Mouse (Mus musculus): ENCODE results near the gene Gucy2d. TPM values are rescaled to one million over a fixed set of nuclear protein-coding genes. Genes with fewer than 3 reads are reported as not detected.

Gucy2d gene
- polyA plus RNA-seq, 1 experiment from 2014 or later: not detected

GRCm38 (mm10) chr7:98484878-98485277 is 44.7 kb downstream of the Gucy2d start:
- 57% methylated on average over 3 of the region's 3 CpGs for WGBS (ENCODE audit: insufficient replicate concordance)
- no peak overlapping the region for H3K27ac ChIP-seq (ENCODE audit: low read length)
- no peak overlapping the region for H3K9ac ChIP-seq (ENCODE audit: low read depth, low read length)
- no peaks in the 10 kb centered on the region for H3K36me3 ChIP-seq (ENCODE audit: control insufficient read depth, insufficient read depth)
- H3K4me2 ChIP-seq (ENCODE audit: low read depth, low read length): no peak overlapping the region
- H3K4me1 ChIP-seq (ENCODE audit: control insufficient read depth, low read depth, low read length): peaks cover 3% of the 10 kb centered on the region
- H3K4me3 ChIP-seq (ENCODE audit: low read depth, low read length): no peak overlapping the region
- H3K27me3 ChIP-seq (ENCODE audit: control insufficient read depth, insufficient read depth, low read depth, low read length): peaks cover 13% of the 10 kb centered on the region
- no peaks in the 10 kb centered on the region for H3K9me3 ChIP-seq (replicated peaks; ENCODE audit: control insufficient read depth, low read length)
- no peak for ATAC-seq (ENCODE audit: low read depth)

GRCm38 (mm10) chr7:98485508-98485907 is 45.3 kb downstream of the Gucy2d start:
- no peak for ATAC-seq (ENCODE audit: low read depth)
- peaks cover 3% of the 10 kb centered on the region for H3K4me1 ChIP-seq (ENCODE audit: control insufficient read depth, low read depth, low read length)
- WGBS (ENCODE audit: insufficient replicate concordance): 39% methylated on average over 4 of the region's 4 CpGs
- H3K27me3 ChIP-seq (ENCODE audit: control insufficient read depth, insufficient read depth, low read depth, low read length): peaks cover 19% of the 10 kb centered on the region
- no peaks in the 10 kb centered on the region for H3K36me3 ChIP-seq (ENCODE audit: control insufficient read depth, insufficient read depth)
- no peaks in the 10 kb centered on the region for H3K9me3 ChIP-seq (replicated peaks; ENCODE audit: control insufficient read depth, low read length)
- no peak overlapping the region for H3K9ac ChIP-seq (ENCODE audit: low read depth, low read length)
- H3K27ac ChIP-seq (ENCODE audit: low read length): no peak overlapping the region
- H3K4me3 ChIP-seq (ENCODE audit: low read depth, low read length): no peak overlapping the region
- H3K4me2 ChIP-seq (ENCODE audit: low read depth, low read length): no peak overlapping the region

GRCm38 (mm10) chr7:98486471-98486917 is 46.3 kb downstream of the Gucy2d start:
- WGBS (ENCODE audit: insufficient replicate concordance): 53% methylated on average over 7 of the region's 7 CpGs
- no peak overlapping the region for H3K9ac ChIP-seq (ENCODE audit: low read depth, low read length)
- H3K36me3 ChIP-seq (ENCODE audit: control insufficient read depth, insufficient read depth): no peaks in the 10 kb centered on the region
- no peak overlapping the region for H3K4me3 ChIP-seq (ENCODE audit: low read depth, low read length)
- no peaks in the 10 kb centered on the region for H3K9me3 ChIP-seq (replicated peaks; ENCODE audit: control insufficient read depth, low read length)
- peaks cover 24% of the 10 kb centered on the region for H3K27me3 ChIP-seq (ENCODE audit: control insufficient read depth, insufficient read depth, low read depth, low read length)
- no peak overlapping the region for H3K4me2 ChIP-seq (ENCODE audit: low read depth, low read length)
- peaks cover 3% of the 10 kb centered on the region for H3K4me1 ChIP-seq (ENCODE audit: control insufficient read depth, low read depth, low read length)
- no peak for ATAC-seq (ENCODE audit: low read depth)
- no peak overlapping the region for H3K27ac ChIP-seq (ENCODE audit: low read length)

GRCm38 (mm10) chr7:98487202-98487980 is 47.2 kb downstream of the Gucy2d start:
- Histone ChIP-seq H3K9ac (ENCODE audit: low read depth, low read length) (no peak overlapping the region), H3K27me3 (ENCODE audit: control insufficient read depth, insufficient read depth, low read depth, low read length) (peaks cover 24% of the 10 kb centered on the region), H3K4me1 (ENCODE audit: control insufficient read depth, low read depth, low read length) (peaks cover 3% of the 10 kb centered on the region), H3K4me3 (ENCODE audit: low read depth, low read length) (no peak overlapping the region), H3K4me2 (ENCODE audit: low read depth, low read length) (no peak overlapping the region), H3K36me3 (ENCODE audit: control insufficient read depth, insufficient read depth) (no peaks in the 10 kb centered on the region), H3K9me3 (replicated peaks; ENCODE audit: control insufficient read depth, low read length) (no peaks in the 10 kb centered on the region), H3K27ac (ENCODE audit: low read length) (no peak overlapping the region)
- 70% methylated on average over 11 of the region's 11 CpGs for WGBS (ENCODE audit: insufficient replicate concordance)
- ATAC-seq (ENCODE audit: low read depth): no peak

- WGBS (ENCODE audit: insufficient replicate concordance): 43% methylated on average over 13 of the region's 13 CpGs
- no peak overlapping the region for H3K9ac ChIP-seq (ENCODE audit: low read depth, low read length)
- no peak overlapping the region for H3K4me3 ChIP-seq (ENCODE audit: low read depth, low read length)
- peaks cover 3% of the 10 kb centered on the region for H3K4me1 ChIP-seq (ENCODE audit: control insufficient read depth, low read depth, low read length)
- peaks cover 24% of the 10 kb centered on the region for H3K27me3 ChIP-seq (ENCODE audit: control insufficient read depth, insufficient read depth, low read depth, low read length)
- no peaks in the 10 kb centered on the region for H3K36me3 ChIP-seq (ENCODE audit: control insufficient read depth, insufficient read depth)
- no peak overlapping the region for H3K4me2 ChIP-seq (ENCODE audit: low read depth, low read length)
- H3K9me3 ChIP-seq (replicated peaks; ENCODE audit: control insufficient read depth, low read length): no peaks in the 10 kb centered on the region
- H3K27ac ChIP-seq (ENCODE audit: low read length): no peak overlapping the region
- ATAC-seq (ENCODE audit: low read depth): no peak; the same call in 1 of the 2 replicates
Measured at GRCm38 (mm10) chr7:98488398-98489130, 48.3 kb downstream of the Gucy2d start.

GRCm38 (mm10) chr7:98489131-98489530 is 48.9 kb downstream of the Gucy2d start, which contains the start of gene Lrrc32:
Gene Lrrc32 (plus strand): TSS chr7:98489283.
- H3K4me1 ChIP-seq (ENCODE audit: control insufficient read depth, low read depth, low read length): peaks cover 4% of the 10 kb centered on the region
- no peak within 1 kb of the TSS for H3K9ac ChIP-seq (ENCODE audit: low read depth, low read length)
- no peak within 1 kb of the TSS for H3K27ac ChIP-seq (ENCODE audit: low read length)
- H3K27me3 ChIP-seq (ENCODE audit: control insufficient read depth, insufficient read depth, low read depth, low read length): peaks cover 24% of the 10 kb centered on the region
- ATAC-seq (ENCODE audit: low read depth): no peak
- H3K9me3 ChIP-seq (replicated peaks; ENCODE audit: control insufficient read depth, low read length): no peaks in the 10 kb centered on the region
- H3K36me3 ChIP-seq (ENCODE audit: control insufficient read depth, insufficient read depth): no peaks in the 10 kb centered on the region
- peak within 1 kb of the TSS; percentile 50 for H3K4me3 ChIP-seq (ENCODE audit: low read depth, low read length)
- peak within 1 kb of the TSS; percentile 62 for H3K4me2 ChIP-seq (ENCODE audit: low read depth, low read length)
- 35% methylated on average over 6 of the region's 6 CpGs for WGBS (ENCODE audit: insufficient replicate concordance)

- Histone ChIP-seq H3K9me3 (replicated peaks; ENCODE audit: control insufficient read depth, low read length) (no peaks in the 10 kb centered on the region), H3K4me2 (ENCODE audit: low read depth, low read length) (peak overlapping the region; percentile 62), H3K4me1 (ENCODE audit: control insufficient read depth, low read depth, low read length) (peaks cover 5% of the 10 kb centered on the region), H3K4me3 (ENCODE audit: low read depth, low read length) (peak overlapping the region; percentile 50), H3K27ac (ENCODE audit: low read length) (no peak overlapping the region), H3K36me3 (ENCODE audit: control insufficient read depth, insufficient read depth) (no peaks in the 10 kb centered on the region), H3K9ac (ENCODE audit: low read depth, low read length) (no peak overlapping the region), H3K27me3 (ENCODE audit: control insufficient read depth, insufficient read depth, low read depth, low read length) (peaks cover 24% of the 10 kb centered on the region)
- ATAC-seq (ENCODE audit: low read depth): peak; percentile 62
- under 1% methylated on average over 45 of the region's 50 CpGs for WGBS (ENCODE audit: insufficient replicate concordance)
Measured at GRCm38 (mm10) chr7:98489623-98490084, 49.4 kb downstream of the Gucy2d start.

- peaks cover 24% of the 10 kb centered on the region for H3K27me3 ChIP-seq (ENCODE audit: control insufficient read depth, insufficient read depth, low read depth, low read length)
- WGBS (ENCODE audit: insufficient replicate concordance): 48% methylated on average over 4 of the region's 4 CpGs
- no peak overlapping the region for H3K9ac ChIP-seq (ENCODE audit: low read depth, low read length)
Measured at GRCm38 (mm10) chr7:98490328-98490727, 50.1 kb downstream of the Gucy2d start.

GRCm38 (mm10) chr7:98490911-98491310 is 50.7 kb downstream of the Gucy2d start:
- H3K4me3 ChIP-seq (ENCODE audit: low read depth, low read length): peak overlapping the region; percentile 50; the same call in 1 of the 2 replicates
- H3K9ac ChIP-seq (ENCODE audit: low read depth, low read length): no peak overlapping the region
- peaks cover 24% of the 10 kb centered on the region for H3K27me3 ChIP-seq (ENCODE audit: control insufficient read depth, insufficient read depth, low read depth, low read length)
- H3K9me3 ChIP-seq (replicated peaks; ENCODE audit: control insufficient read depth, low read length): no peaks in the 10 kb centered on the region
- no peaks in the 10 kb centered on the region for H3K36me3 ChIP-seq (ENCODE audit: control insufficient read depth, insufficient read depth)
- H3K4me1 ChIP-seq (ENCODE audit: control insufficient read depth, low read depth, low read length): peaks cover 5% of the 10 kb centered on the region
- H3K27ac ChIP-seq (ENCODE audit: low read length): no peak overlapping the region
- no peak for ATAC-seq (ENCODE audit: low read depth)
- no peak overlapping the region for H3K4me2 ChIP-seq (ENCODE audit: low read depth, low read length)
- 81% methylated on average over 6 of the region's 6 CpGs for WGBS (ENCODE audit: insufficient replicate concordance)

More at GRCm38 (mm10) chr7:98490328-98490727, 50.1 kb downstream of the Gucy2d start:
- Histone ChIP-seq H3K4me2 (ENCODE audit: low read depth, low read length) (peak overlapping the region; percentile 62), H3K36me3 (ENCODE audit: control insufficient read depth, insufficient read depth) (no peaks in the 10 kb centered on the region), H3K27ac (ENCODE audit: low read length) (no peak overlapping the region), H3K4me3 (ENCODE audit: low read depth, low read length) (peak overlapping the region; percentile 50), H3K9me3 (replicated peaks; ENCODE audit: control insufficient read depth, low read length) (no peaks in the 10 kb centered on the region), H3K4me1 (ENCODE audit: control insufficient read depth, low read depth, low read length) (peaks cover 5% of the 10 kb centered on the region)
- no peak for ATAC-seq (ENCODE audit: low read depth)
